ENCODE assay signal across 9 mouse cellular contexts in the genomic region with DNA sequence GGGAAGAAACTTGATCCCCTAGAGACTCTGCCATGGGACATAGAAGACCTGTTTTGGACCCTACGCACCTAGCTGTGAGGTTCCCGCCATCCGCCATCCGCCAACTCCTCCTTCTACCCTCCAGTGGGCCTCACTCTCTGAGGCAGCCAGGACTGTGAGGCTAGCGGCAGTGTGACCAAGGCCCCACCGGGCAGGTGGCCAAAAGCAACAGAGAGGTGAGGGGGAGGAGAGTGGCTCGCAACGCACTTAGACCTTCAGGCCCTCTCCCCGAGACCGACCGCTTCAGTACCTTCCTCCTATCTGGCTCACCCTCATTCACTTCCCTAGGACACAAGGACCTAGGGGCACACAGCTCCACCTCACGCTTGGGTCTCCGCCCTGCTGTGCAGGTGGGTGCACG. TPM values are rescaled to one million over a fixed set of nuclear protein-coding genes. Genes with fewer than 3 reads are reported as not detected.
DNase-seq lines count a peak whose midpoint lies in the region; ATAC-seq lines count a peak whose summit lies in the region.
"Had no signal": no experiment of that assay in that cellular context is flagged by ENCODE, and none has a peak within 500 bp of the region (broad histone marks: within the 10 kb centered on the region; RNA-seq: fewer than 3 reads in every experiment).

No protein-coding gene starts in this region.

- peak overlapping the region; percentile 95 for H3K4me2 ChIP-seq in lung, embryonic 16.5 days (ENCODE audit: low read depth, low read length)

- intact Hi-C loops in left cerebral cortex, postnatal 4 days (cut with DNase I) = loop anchor here (5.0 kb wide), 2 partner anchors 43 to 158 kb away; partner anchors contain the start of gene Tmem94

- peak; percentile 47 for DNase-seq in left cerebral cortex, postnatal 4 days
- DNase-seq in left cerebral cortex, adult 11 months (ENCODE audit: low spot score) = no peak
- no peak for DNase-seq in heart, embryonic 10.5 days (ENCODE audit: low spot score)
- peak; percentile 84 for DNase-seq in kidney, adult 9 months
- DNase-seq in right cerebral cortex, adult 18-20 months = no peak
- DNase-seq in spleen, postnatal 4 days (ENCODE audit: low spot score in 2 of 2) = no peak
- no peak for DNase-seq in adipocyte (ENCODE audit: low spot score)

- H3K27ac ChIP-seq in heart, embryonic 10.5 days = peak overlapping the region; percentile 86
- H3K27ac ChIP-seq in lung, embryonic 16.5 days (ENCODE audit: low read length) = peak overlapping the region; percentile 81

- peaks cover 77% of the 10 kb centered on the region for H3K4me1 ChIP-seq in heart, embryonic 10.5 days
- peaks cover 53% of the 10 kb centered on the region for H3K4me1 ChIP-seq in lung, embryonic 16.5 days (replicated peaks; ENCODE audit: control insufficient read depth, insufficient read depth, low read length)

- H3K4me3 ChIP-seq in heart, embryonic 10.5 days = peak overlapping the region; percentile 95
- H3K4me3 ChIP-seq in lung, embryonic 16.5 days (ENCODE audit: low read length) = peak overlapping the region; percentile 75

- H3K9me3 ChIP-seq in heart, embryonic 10.5 days = no peaks in the 10 kb centered on the region
- H3K9me3 ChIP-seq in lung, embryonic 16.5 days (ENCODE audit: control insufficient read depth, low read length) = no peaks in the 10 kb centered on the region

- peak overlapping the region; percentile 54 for H3K9ac ChIP-seq in lung, embryonic 16.5 days (ENCODE audit: low read length)

- no peaks in the 10 kb centered on the region for H3K27me3 ChIP-seq in heart, embryonic 10.5 days (ENCODE audit: insufficient read depth, poor library complexity, severe bottlenecking)
- H3K27me3 ChIP-seq in lung, embryonic 16.5 days (ENCODE audit: control insufficient read depth, insufficient read depth, low read depth, low read length) = no peaks in the 10 kb centered on the region

- H3K36me3 ChIP-seq in heart, embryonic 10.5 days = peaks cover 64% of the 10 kb centered on the region
- peaks cover 12% of the 10 kb centered on the region for H3K36me3 ChIP-seq in lung, embryonic 16.5 days (ENCODE audit: control insufficient read depth, insufficient read depth, low read length)

- no peak for ATAC-seq in lung, embryonic 16.5 days (ENCODE audit: low read depth)

- 69% methylated on average over 14 of the region's 14 CpGs for WGBS in heart, embryonic 10.5 days
- WGBS in lung, embryonic 16.5 days = 27% methylated on average over 14 of the region's 14 CpGs

RNA-seq across cellular contexts. Expression of gene Caskin2, which starts 3.1 kb away (rescaled TPM):
- 10 to 100 TPM; 13.4 to 14.5 TPM for total RNA-seq in left cerebral cortex, postnatal 4 days (2021)
- polyA plus RNA-seq in heart, embryonic 10.5 days (2016; fragmentation: Nextera tagmentation; extraction: Ambion mirVana) = 18.7 and 21.4 TPM in 2 replicates
- polyA plus RNA-seq in lung, embryonic 16.5 days (2015; fragmentation: Nextera tagmentation; extraction: Ambion mirVana) = 21.6 and 22.0 TPM in 2 replicates

RNA-seq across cellular contexts. Expression of gene Tsen54, which starts 4.1 kb away (rescaled TPM):
- 10 to 100 TPM; 15.1 to 19.1 TPM for total RNA-seq in left cerebral cortex, postnatal 4 days (2021)
- 39.1 and 41.7 TPM in 2 replicates for polyA plus RNA-seq in heart, embryonic 10.5 days (2016; fragmentation: Nextera tagmentation; extraction: Ambion mirVana)
- polyA plus RNA-seq in lung, embryonic 16.5 days (2015; fragmentation: Nextera tagmentation; extraction: Ambion mirVana) = 36.9 and 38.1 TPM in 2 replicates

RNA-seq across cellular contexts. Expression of gene Llgl2, which starts 13.5 kb away (rescaled TPM):
- total RNA-seq in left cerebral cortex, postnatal 4 days (2021) = 1 to 10 TPM; 1.1 to 2.4 TPM
- polyA plus RNA-seq in heart, embryonic 10.5 days (2016; fragmentation: Nextera tagmentation; extraction: Ambion mirVana) = 35.0 and 40.8 TPM in 2 replicates
- 45.0 and 58.7 TPM in 2 replicates for polyA plus RNA-seq in lung, embryonic 16.5 days (2015; fragmentation: Nextera tagmentation; extraction: Ambion mirVana)

RNA-seq across cellular contexts. Expression of gene Tmem94, which starts 45.1 kb away (rescaled TPM):
- total RNA-seq in left cerebral cortex, postnatal 4 days (2021) = 10 to 100 TPM; 37.3 to 44.1 TPM
- polyA plus RNA-seq in heart, embryonic 10.5 days (2016; fragmentation: Nextera tagmentation; extraction: Ambion mirVana) = 35.0 and 56.8 TPM in 2 replicates
- 28.2 and 29.1 TPM in 2 replicates for polyA plus RNA-seq in lung, embryonic 16.5 days (2015; fragmentation: Nextera tagmentation; extraction: Ambion mirVana)

RNA-seq across cellular contexts. Expression of gene Myo15b, which starts 47.8 kb away (rescaled TPM):
- under 1 TPM in 1 of 2 experiments, not detected in 1; 0.28 TPM for total RNA-seq in left cerebral cortex, postnatal 4 days (2021)
- polyA plus RNA-seq in heart, embryonic 10.5 days (2016; fragmentation: Nextera tagmentation; extraction: Ambion mirVana) = 0.23 and 0.31 TPM in 2 replicates
- polyA plus RNA-seq in lung, embryonic 16.5 days (2015; fragmentation: Nextera tagmentation; extraction: Ambion mirVana) = 0.83 and 2.0 TPM in 2 replicates
- total RNA-seq: neutrophil, adult 5-6 weeks had no signal

Comparison
In these comparisons a context has a peak if more than half of its experiments do, and no peak if none do; other contexts are left out.
1. DNase-seq: peak in left cerebral cortex, postnatal 4 days (single experiment) and kidney, adult 9 months (single experiment); none in left cerebral cortex, adult 11 months (single experiment), heart, embryonic 10.5 days (single experiment), right cerebral cortex, adult 18-20 months (single experiment), spleen, postnatal 4 days (0 of 2) and adipocyte (single experiment).